Mouse (Mus musculus): ENCODE results near the gene Ankrd55. TPM values are rescaled to one million over a fixed set of nuclear protein-coding genes. Genes with fewer than 3 reads are reported as not detected.

Ankrd55 gene
- polyA plus RNA-seq, 1 experiment from 2014 or later: 10.1 TPM

GRCm38 (mm10) chr13:112408701-112409100, 120.5 kb downstream of the Ankrd55 start:
- Histone ChIP-seq H3K4me2 (no peak overlapping the region), H3K4me3 (no peak overlapping the region), H3K36me3 (no peaks in the 10 kb centered on the region), H3K9me3 (no peaks in the 10 kb centered on the region), H3K9ac (no peak overlapping the region), H3K27me3 (no peaks in the 10 kb centered on the region), H3K27ac (replicated peaks) (no peak overlapping the region), H3K4me1 (replicated peaks) (no peaks in the 10 kb centered on the region)
- ATAC-seq (ENCODE audit: low FRiP score, low read depth): no peak
- WGBS: 87% methylated on average over 4 of the region's 4 CpGs

GRCm38 (mm10) chr13:112409331-112409730, 121.1 kb downstream of the Ankrd55 start:
- Histone ChIP-seq H3K36me3 (no peaks in the 10 kb centered on the region), H3K9me3 (no peaks in the 10 kb centered on the region), H3K4me2 (no peak overlapping the region), H3K4me3 (no peak overlapping the region), H3K9ac (no peak overlapping the region), H3K27me3 (no peaks in the 10 kb centered on the region), H3K4me1 (replicated peaks) (no peaks in the 10 kb centered on the region), H3K27ac (replicated peaks) (no peak overlapping the region)
- ATAC-seq (ENCODE audit: low FRiP score, low read depth): no peak
- WGBS: 82% methylated on average over 2 of the region's 2 CpGs

- 91% methylated on average over 1 of the region's 1 CpGs for WGBS
- Histone ChIP-seq H3K36me3 (no peaks in the 10 kb centered on the region), H3K4me2 (no peak overlapping the region), H3K9me3 (no peaks in the 10 kb centered on the region), H3K27me3 (no peaks in the 10 kb centered on the region), H3K9ac (no peak overlapping the region), H3K4me1 (replicated peaks) (no peaks in the 10 kb centered on the region), H3K27ac (replicated peaks) (no peak overlapping the region), H3K4me3 (no peak overlapping the region)
- ATAC-seq (ENCODE audit: low FRiP score, low read depth): no peak
Observed at GRCm38 (mm10) chr13:112409851-112410250, 121.6 kb downstream of the Ankrd55 start.

- Histone ChIP-seq H3K27ac (replicated peaks) (no peak overlapping the region), H3K9me3 (no peaks in the 10 kb centered on the region), H3K36me3 (no peaks in the 10 kb centered on the region), H3K4me3 (no peak overlapping the region), H3K4me1 (replicated peaks) (no peaks in the 10 kb centered on the region), H3K4me2 (no peak overlapping the region), H3K9ac (no peak overlapping the region), H3K27me3 (no peaks in the 10 kb centered on the region)
- WGBS: 94% methylated on average over 4 of the region's 4 CpGs
- ATAC-seq (ENCODE audit: low FRiP score, low read depth): no peak
Observed at GRCm38 (mm10) chr13:112410461-112410860, 122.2 kb downstream of the Ankrd55 start.

GRCm38 (mm10) chr13:112411216-112411822, 123.1 kb downstream of the Ankrd55 start:
- Histone ChIP-seq H3K9me3 (no peaks in the 10 kb centered on the region), H3K27me3 (no peaks in the 10 kb centered on the region), H3K4me2 (no peak overlapping the region), H3K4me3 (no peak overlapping the region), H3K9ac (no peak overlapping the region), H3K36me3 (no peaks in the 10 kb centered on the region), H3K27ac (replicated peaks) (no peak overlapping the region), H3K4me1 (replicated peaks) (no peaks in the 10 kb centered on the region)
- no peak for ATAC-seq (ENCODE audit: low FRiP score, low read depth)
- WGBS: 87% methylated on average over 5 of the region's 5 CpGs

- H3K27me3 ChIP-seq: no peaks in the 10 kb centered on the region
- H3K9me3 ChIP-seq: no peaks in the 10 kb centered on the region
- H3K4me2 ChIP-seq: no peak overlapping the region
- no peak overlapping the region for H3K9ac ChIP-seq
- H3K4me1 ChIP-seq (replicated peaks): no peaks in the 10 kb centered on the region
- H3K36me3 ChIP-seq: no peaks in the 10 kb centered on the region
- 80% methylated on average over 2 of the region's 3 CpGs for WGBS
- no peak for ATAC-seq (ENCODE audit: low FRiP score, low read depth)
- no peak overlapping the region for H3K4me3 ChIP-seq
- H3K27ac ChIP-seq (replicated peaks): no peak overlapping the region
Observed at GRCm38 (mm10) chr13:112412251-112412650, 124.0 kb downstream of the Ankrd55 start.

- WGBS: 79% methylated on average over 5 of the region's 5 CpGs
- no peak overlapping the region for H3K27ac ChIP-seq (replicated peaks)
- H3K4me1 ChIP-seq (replicated peaks): no peaks in the 10 kb centered on the region
Observed at GRCm38 (mm10) chr13:112412824-112413223, 124.6 kb downstream of the Ankrd55 start.

GRCm38 (mm10) chr13:112413611-112414010, 125.4 kb downstream of the Ankrd55 start:
- Histone ChIP-seq H3K27ac (replicated peaks) (no peak overlapping the region), H3K4me2 (no peak overlapping the region), H3K27me3 (no peaks in the 10 kb centered on the region), H3K9me3 (no peaks in the 10 kb centered on the region), H3K4me1 (replicated peaks) (no peaks in the 10 kb centered on the region), H3K36me3 (no peaks in the 10 kb centered on the region), H3K4me3 (no peak overlapping the region), H3K9ac (no peak overlapping the region)
- no peak for ATAC-seq (ENCODE audit: low FRiP score, low read depth)
- 87% methylated on average over 8 of the region's 8 CpGs for WGBS

More at GRCm38 (mm10) chr13:112412824-112413223, 124.6 kb downstream of the Ankrd55 start:
- Histone ChIP-seq H3K4me2 (no peak overlapping the region), H3K27me3 (no peaks in the 10 kb centered on the region), H3K9ac (no peak overlapping the region), H3K36me3 (no peaks in the 10 kb centered on the region), H3K9me3 (no peaks in the 10 kb centered on the region), H3K4me3 (no peak overlapping the region)
- ATAC-seq (ENCODE audit: low FRiP score, low read depth): no peak

GRCm38 (mm10) chr13:112415896-112416295, 127.6 kb downstream of the Ankrd55 start:
- Histone ChIP-seq H3K9ac (no peak overlapping the region), H3K4me1 (replicated peaks) (no peaks in the 10 kb centered on the region), H3K4me2 (no peak overlapping the region), H3K9me3 (no peaks in the 10 kb centered on the region), H3K27ac (replicated peaks) (no peak overlapping the region), H3K36me3 (no peaks in the 10 kb centered on the region), H3K27me3 (no peaks in the 10 kb centered on the region), H3K4me3 (no peak overlapping the region)
- 77% methylated on average over 6 of the region's 6 CpGs for WGBS
- ATAC-seq (ENCODE audit: low FRiP score, low read depth): no peak

GRCm38 (mm10) chr13:112416410-112417162, 128.3 kb downstream of the Ankrd55 start:
- Histone ChIP-seq H3K4me3 (no peak overlapping the region), H3K27ac (replicated peaks) (no peak overlapping the region), H3K9me3 (no peaks in the 10 kb centered on the region), H3K9ac (no peak overlapping the region), H3K36me3 (no peaks in the 10 kb centered on the region), H3K27me3 (no peaks in the 10 kb centered on the region), H3K4me1 (replicated peaks) (no peaks in the 10 kb centered on the region), H3K4me2 (no peak overlapping the region)
- 21% methylated on average over 8 of the region's 8 CpGs for WGBS
- ATAC-seq (ENCODE audit: low FRiP score, low read depth): no peak

- Histone ChIP-seq H3K27ac (replicated peaks) (no peak overlapping the region), H3K9me3 (no peaks in the 10 kb centered on the region), H3K4me2 (no peak overlapping the region), H3K9ac (no peak overlapping the region), H3K27me3 (no peaks in the 10 kb centered on the region), H3K4me1 (replicated peaks) (no peaks in the 10 kb centered on the region), H3K36me3 (no peaks in the 10 kb centered on the region), H3K4me3 (no peak overlapping the region)
- 32% methylated on average over 4 of the region's 4 CpGs for whole genome bisulfite sequencing
- ATAC-seq (ENCODE audit: low FRiP score, low read depth): no peak
Observed at GRCm38 (mm10) chr13:112417163-112417523, 128.9 kb downstream of the Ankrd55 start.

- no peak for ATAC-seq (ENCODE audit: low FRiP score, low read depth)
- WGBS: 81% methylated on average over 2 of the region's 2 CpGs
Observed at GRCm38 (mm10) chr13:112417861-112418423, 129.7 kb downstream of the Ankrd55 start.

More at GRCm38 (mm10) chr13:112417861-112418423, 129.7 kb downstream of the Ankrd55 start:
- no peaks in the 10 kb centered on the region for H3K36me3 ChIP-seq
- no peak overlapping the region for H3K4me2 ChIP-seq
- H3K9ac ChIP-seq: no peak overlapping the region
- H3K27me3 ChIP-seq: no peaks in the 10 kb centered on the region
- H3K9me3 ChIP-seq: no peaks in the 10 kb centered on the region
- no peak overlapping the region for H3K27ac ChIP-seq (replicated peaks)
- H3K4me1 ChIP-seq (replicated peaks): no peaks in the 10 kb centered on the region
- H3K4me3 ChIP-seq: no peak overlapping the region
